Mouse (Mus musculus) stomach, postnatal 0 days (tissue): ENCODE data around the gene Cited2. TPM values are rescaled to one million over a fixed set of nuclear protein-coding genes. Genes with fewer than 3 reads are reported as not detected.

Experiments
- ATAC-seq: fragments of 200-750 bp; cut with Nextera tagmentation; 2 replicates; pipeline ENCODE4 v1.8.0; 2017; ENCODE audit not compliant: low FRiP score, low TSS enrichment
- DNase-seq: peaks from one replicate; pipeline ENCODE4 v3.0.0-alpha.2; 2016; ENCODE audit warnings: low spot score
- H3K27ac ChIP-seq: fragments of 300-500 bp; sonication (generic); replicated peaks from 2 replicates; pipeline ENCODE4 v1.5.1; 2014; ENCODE audit warnings: mild to moderate bottlenecking, control low read depth
- H3K27me3 ChIP-seq: fragments of 300-500 bp; sonication (generic); 2 replicates; pipeline ENCODE4 v1.6.1; 2014; ENCODE audit warnings: low read length; ENCODE audit not compliant: control insufficient read depth, insufficient read depth
- H3K36me3 ChIP-seq: fragments of 300-500 bp; sonication (generic); 2 replicates; pipeline ENCODE4 v1.6.1; 2014; ENCODE audit warnings: low read length, mixed read lengths; ENCODE audit not compliant: control insufficient read depth, insufficient read depth
- H3K4me1 ChIP-seq: fragments of 300-500 bp; sonication (generic); replicated peaks from 2 replicates; pipeline ENCODE4 v1.6.1; 2014; ENCODE audit warnings: antibody characterized with exemption; ENCODE audit not compliant: control insufficient read depth, insufficient read depth
- H3K4me2 ChIP-seq: fragments of 300-500 bp; sonication (generic); replicated peaks from 2 replicates; pipeline ENCODE4 v1.6.1; 2014; ENCODE audit warnings: low read depth, mild to moderate bottlenecking, control low read depth, moderate library complexity
- H3K4me3 ChIP-seq: fragments of 300-500 bp; sonication (generic); 2 replicates; pipeline ENCODE4 v1.5.1; 2014; ENCODE audit warnings: low read depth, low read length, control low read depth
- H3K9ac ChIP-seq: fragments of 300-500 bp; sonication (generic); 2 replicates; pipeline ENCODE4 v1.6.1; 2014; ENCODE audit warnings: mild to moderate bottlenecking, low read length, control low read depth, mixed read lengths
- H3K9me3 ChIP-seq: fragments of 300-500 bp; sonication (generic); 2 replicates; pipeline ENCODE4 v1.6.1; 2016; ENCODE audit warnings: low read length; ENCODE audit not compliant: control insufficient read depth
- CTCF ChIP-seq: IDR thresholded peaks from 2 replicates; pipeline ENCODE4 v1.5.1; 2016; ENCODE audit warnings: antibody characterized with exemption, low read depth, mild to moderate bottlenecking, moderate library complexity
- EP300 ChIP-seq: optimal IDR thresholded peaks from 2 replicates; pipeline ENCODE3; 2016; ENCODE audit warnings: antibody characterized with exemption
- WGBS: fragments of 180-500 bp; shearing (Covaris S2); extraction: QIAGEN DNeasy Blood & Tissue Kit; methylation state at CpG from one replicate; pipeline ENCODE4 v1.1.7; 2014; 5-methylcytosine and 5-hydroxymethylcytosine counted together
- polyA plus RNA-seq: library from polyadenylated mRNA; unstranded; fragments of >200 nt; fragmentation: Nextera tagmentation; extraction: Ambion mirVana; gene quantifications from 2 replicates; pipeline ENCODE4 v1.2.1, GENCODE M21; 2015

Cited2 gene
- polyA plus RNA-seq, 1 experiment from 2014 or later, result 33.0 TPM

- Histone ChIP-seq H3K36me3 (no peaks in the 10 kb centered on the region), H3K9me3 (no peaks in the 10 kb centered on the region), H3K27me3 (no peaks in the 10 kb centered on the region), H3K4me2 (no peak overlapping the region), H3K9ac (no peak overlapping the region), H3K27ac (no peak overlapping the region), H3K4me3 (no peak overlapping the region), H3K4me1 (no peaks in the 10 kb centered on the region)
- DNase-seq (peak; percentile 18), ATAC-seq (0 out of 2 replicates have a peak, but pooled peaks have one; percentile 66)
- TF ChIP-seq CTCF, result no peak
- TF ChIP-seq EP300, result no peak
- 70% methylated on average over 8 of the region's 8 CpGs for WGBS
These were observed 42.3 kb upstream of the Cited2 start for GRCm38 (mm10) chr10:17680432-17681382.

GRCm38 (mm10) chr10:17681386-17681785 lies 41.6 kb upstream of the Cited2 start:
- DNase-seq, result no peak
- Histone ChIP-seq H3K36me3 (no peaks in the 10 kb centered on the region), H3K27me3 (no peaks in the 10 kb centered on the region), H3K9me3 (no peaks in the 10 kb centered on the region), H3K27ac (no peak overlapping the region), H3K4me2 (no peak overlapping the region), H3K4me1 (no peaks in the 10 kb centered on the region), H3K4me3 (no peak overlapping the region), H3K9ac (no peak overlapping the region)
- TF ChIP-seq EP300, result no peak
- TF ChIP-seq CTCF, result no peak
- ATAC-seq, result no peak
- WGBS, result 82% methylated on average over 2 of the region's 2 CpGs

GRCm38 (mm10) chr10:17683852-17684428 lies 39.1 kb upstream of the Cited2 start:
- Histone ChIP-seq H3K4me3 (no peak overlapping the region), H3K36me3 (no peaks in the 10 kb centered on the region), H3K9me3 (no peaks in the 10 kb centered on the region), H3K4me1 (no peaks in the 10 kb centered on the region), H3K9ac (no peak overlapping the region), H3K27ac (no peak overlapping the region), H3K4me2 (no peak overlapping the region), H3K27me3 (no peaks in the 10 kb centered on the region)
- no peak for DNase-seq
- TF ChIP-seq CTCF (no peak), EP300 (no peak)
- ATAC-seq, result no peak
- 58% methylated on average over 6 of the region's 6 CpGs for WGBS

GRCm38 (mm10) chr10:17689806-17690205 lies 33.2 kb upstream of the Cited2 start:
- no peaks in the 10 kb centered on the region for H3K9me3 ChIP-seq
- DNase-seq, result no peak
- no peaks in the 10 kb centered on the region for H3K36me3 ChIP-seq
- H3K4me1 ChIP-seq, result no peaks in the 10 kb centered on the region
- no peak overlapping the region for H3K9ac ChIP-seq
- ATAC-seq, result no peak
- no peaks in the 10 kb centered on the region for H3K27me3 ChIP-seq
- no peak overlapping the region for H3K4me3 ChIP-seq
- no peak overlapping the region for H3K27ac ChIP-seq
- no peak overlapping the region for H3K4me2 ChIP-seq
- 18% methylated on average over 4 of the region's 4 CpGs for WGBS
- no peak for TF ChIP-seq EP300

GRCm38 (mm10) chr10:17691709-17692108 lies 31.3 kb upstream of the Cited2 start:
- TF ChIP-seq EP300, result no peak

GRCm38 (mm10) chr10:17695801-17696200 lies 27.2 kb upstream of the Cited2 start:
- H3K9me3 ChIP-seq, result no peaks in the 10 kb centered on the region
- H3K9ac ChIP-seq, result no peak overlapping the region
- TF ChIP-seq CTCF (no peak), EP300 (no peak)
- no peak overlapping the region for H3K27ac ChIP-seq
- H3K27me3 ChIP-seq, result no peaks in the 10 kb centered on the region
- no peaks in the 10 kb centered on the region for H3K36me3 ChIP-seq
- H3K4me3 ChIP-seq, result no peak overlapping the region
- 83% methylated on average over 3 of the region's 3 CpGs for WGBS
- H3K4me1 ChIP-seq, result no peaks in the 10 kb centered on the region
- DNase-seq (no peak), ATAC-seq (no peak)
- H3K4me2 ChIP-seq, result no peak overlapping the region

More at GRCm38 (mm10) chr10:17691709-17692108, 31.3 kb upstream of the Cited2 start:
- Histone ChIP-seq H3K36me3 (no peaks in the 10 kb centered on the region), H3K27me3 (no peaks in the 10 kb centered on the region), H3K4me1 (no peaks in the 10 kb centered on the region), H3K9me3 (no peaks in the 10 kb centered on the region), H3K4me3 (no peak overlapping the region), H3K27ac (no peak overlapping the region), H3K9ac (no peak overlapping the region), H3K4me2 (no peak overlapping the region)
- 82% methylated on average over 1 of the region's 1 CpGs for WGBS
- DNase-seq (no peak), ATAC-seq (no peak)
